Mouse (Mus musculus): ENCODE results near the gene Peli1. TPM values are rescaled to one million over a fixed set of nuclear protein-coding genes. Genes with fewer than 3 reads are reported as not detected.

The Peli1 gene
- polyA plus RNA-seq (2015; fragmentation: Nextera tagmentation; extraction: Ambion mirVana): 114 and 128 TPM in 2 replicates

GRCm38 (mm10) chr11:21091067-21091427 lies at the start of gene Peli1:
Gene Peli1 (plus strand): TSS chr11:21091291.
- peak within 1 kb of the TSS; percentile 99 for H3K27ac ChIP-seq (ENCODE audit: low read length)
- H3K4me3 ChIP-seq (replicated peaks; ENCODE audit: low read length): peak within 1 kb of the TSS; percentile 87
- H3K9me3 ChIP-seq (ENCODE audit: control insufficient read depth, low read length): no peaks in the 10 kb centered on the region
- H3K36me3 ChIP-seq (ENCODE audit: control insufficient read depth, insufficient read depth): no peaks in the 10 kb centered on the region
- H3K27me3 ChIP-seq (replicated peaks; ENCODE audit: control insufficient read depth, insufficient read depth, low read length): no peaks in the 10 kb centered on the region
- peak; percentile 99 for ATAC-seq
- peak within 1 kb of the TSS; percentile 97 for H3K9ac ChIP-seq (replicated peaks; ENCODE audit: low read depth, low read length)
- peak within 1 kb of the TSS; percentile 67 for H3K4me2 ChIP-seq (ENCODE audit: low read length)
- H3K4me1 ChIP-seq (replicated peaks; ENCODE audit: control insufficient read depth, insufficient read depth, low read length): peaks cover 10% of the 10 kb centered on the region
- WGBS: 0% methylated on average over 23 of the region's 24 CpGs

- Histone ChIP-seq H3K9ac (replicated peaks; ENCODE audit: low read depth, low read length) (no peak overlapping the region), H3K27ac (ENCODE audit: low read length) (no peak overlapping the region), H3K4me2 (ENCODE audit: low read length) (no peak overlapping the region), H3K4me3 (replicated peaks; ENCODE audit: low read length) (no peak overlapping the region), H3K36me3 (ENCODE audit: control insufficient read depth, insufficient read depth) (no peaks in the 10 kb centered on the region), H3K4me1 (replicated peaks; ENCODE audit: control insufficient read depth, insufficient read depth, low read length) (no peaks in the 10 kb centered on the region), H3K9me3 (ENCODE audit: control insufficient read depth, low read length) (no peaks in the 10 kb centered on the region), H3K27me3 (replicated peaks; ENCODE audit: control insufficient read depth, insufficient read depth, low read length) (no peaks in the 10 kb centered on the region)
- ATAC-seq: no peak
- WGBS: 92% methylated on average over 5 of the region's 5 CpGs
These were observed 48.5 kb upstream of the Peli1 start for GRCm38 (mm10) chr11:21042590-21042989.

GRCm38 (mm10) chr11:21046188-21046587 lies 44.9 kb upstream of the Peli1 start:
- no peak overlapping the region for H3K27ac ChIP-seq (ENCODE audit: low read length)
- no peak overlapping the region for H3K9ac ChIP-seq (replicated peaks; ENCODE audit: low read depth, low read length)
- ATAC-seq: no peak
- H3K9me3 ChIP-seq (ENCODE audit: control insufficient read depth, low read length): no peaks in the 10 kb centered on the region
- H3K4me2 ChIP-seq (ENCODE audit: low read length): no peak overlapping the region
- no peaks in the 10 kb centered on the region for H3K4me1 ChIP-seq (replicated peaks; ENCODE audit: control insufficient read depth, insufficient read depth, low read length)
- H3K27me3 ChIP-seq (replicated peaks; ENCODE audit: control insufficient read depth, insufficient read depth, low read length): no peaks in the 10 kb centered on the region
- WGBS: 90% methylated on average over 2 of the region's 2 CpGs
- no peak overlapping the region for H3K4me3 ChIP-seq (replicated peaks; ENCODE audit: low read length)
- H3K36me3 ChIP-seq (ENCODE audit: control insufficient read depth, insufficient read depth): no peaks in the 10 kb centered on the region

GRCm38 (mm10) chr11:21047921-21048320 lies 43.2 kb upstream of the Peli1 start:
- no peak overlapping the region for H3K4me3 ChIP-seq (replicated peaks; ENCODE audit: low read length)
- H3K9me3 ChIP-seq (ENCODE audit: control insufficient read depth, low read length): no peaks in the 10 kb centered on the region
- H3K9ac ChIP-seq (replicated peaks; ENCODE audit: low read depth, low read length): no peak overlapping the region
- no peak for ATAC-seq
- H3K4me2 ChIP-seq (ENCODE audit: low read length): no peak overlapping the region
- H3K27me3 ChIP-seq (replicated peaks; ENCODE audit: control insufficient read depth, insufficient read depth, low read length): no peaks in the 10 kb centered on the region
- H3K27ac ChIP-seq (ENCODE audit: low read length): no peak overlapping the region
- no peaks in the 10 kb centered on the region for H3K36me3 ChIP-seq (ENCODE audit: control insufficient read depth, insufficient read depth)
- H3K4me1 ChIP-seq (replicated peaks; ENCODE audit: control insufficient read depth, insufficient read depth, low read length): no peaks in the 10 kb centered on the region
- 83% methylated on average over 2 of the region's 2 CpGs for WGBS

GRCm38 (mm10) chr11:21051716-21052115 lies 39.4 kb upstream of the Peli1 start:
- 85% methylated on average over 9 of the region's 9 CpGs for WGBS
- Histone ChIP-seq H3K4me2 (ENCODE audit: low read length) (no peak overlapping the region), H3K4me1 (replicated peaks; ENCODE audit: control insufficient read depth, insufficient read depth, low read length) (no peaks in the 10 kb centered on the region), H3K9ac (replicated peaks; ENCODE audit: low read depth, low read length) (no peak overlapping the region), H3K27ac (ENCODE audit: low read length) (no peak overlapping the region), H3K9me3 (ENCODE audit: control insufficient read depth, low read length) (no peaks in the 10 kb centered on the region), H3K36me3 (ENCODE audit: control insufficient read depth, insufficient read depth) (no peaks in the 10 kb centered on the region), H3K27me3 (replicated peaks; ENCODE audit: control insufficient read depth, insufficient read depth, low read length) (no peaks in the 10 kb centered on the region), H3K4me3 (replicated peaks; ENCODE audit: low read length) (no peak overlapping the region)
- ATAC-seq: no peak

GRCm38 (mm10) chr11:21054587-21054986 lies 36.5 kb upstream of the Peli1 start:
- H3K36me3 ChIP-seq (ENCODE audit: control insufficient read depth, insufficient read depth): no peaks in the 10 kb centered on the region
- H3K4me2 ChIP-seq (ENCODE audit: low read length): no peak overlapping the region
- no peak overlapping the region for H3K9ac ChIP-seq (replicated peaks; ENCODE audit: low read depth, low read length)
- H3K4me3 ChIP-seq (replicated peaks; ENCODE audit: low read length): no peak overlapping the region
- H3K27ac ChIP-seq (ENCODE audit: low read length): no peak overlapping the region
- H3K4me1 ChIP-seq (replicated peaks; ENCODE audit: control insufficient read depth, insufficient read depth, low read length): no peaks in the 10 kb centered on the region
- no peak for ATAC-seq
- H3K9me3 ChIP-seq (ENCODE audit: control insufficient read depth, low read length): no peaks in the 10 kb centered on the region
- H3K27me3 ChIP-seq (replicated peaks; ENCODE audit: control insufficient read depth, insufficient read depth, low read length): no peaks in the 10 kb centered on the region

GRCm38 (mm10) chr11:21056109-21056850 lies 34.8 kb upstream of the Peli1 start:
- H3K36me3 ChIP-seq (ENCODE audit: control insufficient read depth, insufficient read depth): no peaks in the 10 kb centered on the region
- no peak for ATAC-seq
- no peak overlapping the region for H3K27ac ChIP-seq (ENCODE audit: low read length)
- H3K4me2 ChIP-seq (ENCODE audit: low read length): no peak overlapping the region
- no peak overlapping the region for H3K4me3 ChIP-seq (replicated peaks; ENCODE audit: low read length)
- H3K4me1 ChIP-seq (replicated peaks; ENCODE audit: control insufficient read depth, insufficient read depth, low read length): peaks cover 3% of the 10 kb centered on the region; the same call in 1 of the 2 replicates
- no peak overlapping the region for H3K9ac ChIP-seq (replicated peaks; ENCODE audit: low read depth, low read length)
- 91% methylated on average over 13 of the region's 13 CpGs for WGBS
- no peaks in the 10 kb centered on the region for H3K27me3 ChIP-seq (replicated peaks; ENCODE audit: control insufficient read depth, insufficient read depth, low read length)
- no peaks in the 10 kb centered on the region for H3K9me3 ChIP-seq (ENCODE audit: control insufficient read depth, low read length)

- ATAC-seq: no peak
- 88% methylated on average over 17 of the region's 17 CpGs for WGBS
- H3K27ac ChIP-seq (ENCODE audit: low read length): no peak overlapping the region
- H3K4me2 ChIP-seq (ENCODE audit: low read length): no peak overlapping the region
- no peaks in the 10 kb centered on the region for H3K27me3 ChIP-seq (replicated peaks; ENCODE audit: control insufficient read depth, insufficient read depth, low read length)
- no peak overlapping the region for H3K9ac ChIP-seq (replicated peaks; ENCODE audit: low read depth, low read length)
- H3K4me1 ChIP-seq (replicated peaks; ENCODE audit: control insufficient read depth, insufficient read depth, low read length): peaks cover 3% of the 10 kb centered on the region; the same call in 1 of the 2 replicates
- H3K9me3 ChIP-seq (ENCODE audit: control insufficient read depth, low read length): no peaks in the 10 kb centered on the region
- H3K4me3 ChIP-seq (replicated peaks; ENCODE audit: low read length): no peak overlapping the region
- H3K36me3 ChIP-seq (ENCODE audit: control insufficient read depth, insufficient read depth): no peaks in the 10 kb centered on the region
These were observed 33.3 kb upstream of the Peli1 start for GRCm38 (mm10) chr11:21057511-21058414.

- Histone ChIP-seq H3K4me3 (replicated peaks; ENCODE audit: low read length) (no peak overlapping the region), H3K36me3 (ENCODE audit: control insufficient read depth, insufficient read depth) (no peaks in the 10 kb centered on the region), H3K9me3 (ENCODE audit: control insufficient read depth, low read length) (no peaks in the 10 kb centered on the region), H3K4me2 (ENCODE audit: low read length) (no peak overlapping the region), H3K9ac (replicated peaks; ENCODE audit: low read depth, low read length) (no peak overlapping the region), H3K27ac (ENCODE audit: low read length) (no peak overlapping the region), H3K4me1 (replicated peaks; ENCODE audit: control insufficient read depth, insufficient read depth, low read length) (peaks cover 3% of the 10 kb centered on the region; the same call in 1 of the 2 replicates), H3K27me3 (replicated peaks; ENCODE audit: control insufficient read depth, insufficient read depth, low read length) (no peaks in the 10 kb centered on the region)
- no peak for ATAC-seq
- WGBS: 84% methylated on average over 5 of the region's 5 CpGs
These were observed 32.7 kb upstream of the Peli1 start for GRCm38 (mm10) chr11:21058415-21058781.
